In genomic region chr3:93466556-93466955, GRCm38 (mm10) we compare ENCODE assay signal across 23 mouse cellular contexts. TPM values are rescaled to one million over a fixed set of nuclear protein-coding genes. Genes with fewer than 3 reads are reported as not detected.
"Had no signal": no experiment of that assay in that cellular context is flagged by ENCODE, and none has a peak within 500 bp of the region (broad histone marks: within the 10 kb centered on the region; RNA-seq: fewer than 3 reads in every experiment).

No protein-coding gene starts in this region.

- H3K27me3 ChIP-seq: limb, embryonic 13.5 days; limb, embryonic 15.5 days; liver, embryonic 12.5 days; midbrain, embryonic 13.5 days; neural tube, embryonic 13.5 days; neural tube, embryonic 15.5 days; stomach, embryonic 15.5 days had no signal

- H3K4me2 ChIP-seq: limb, embryonic 13.5 days; limb, embryonic 15.5 days; liver, embryonic 12.5 days; midbrain, embryonic 11.5 days; midbrain, embryonic 13.5 days; neural tube, embryonic 13.5 days; neural tube, embryonic 15.5 days; stomach, embryonic 15.5 days had no signal

- H3K9me3 ChIP-seq: limb, embryonic 13.5 days; limb, embryonic 15.5 days; liver, embryonic 12.5 days; megakaryocyte, embryonic 14.5 days; midbrain, embryonic 13.5 days; neural tube, embryonic 13.5 days; neural tube, embryonic 15.5 days; stomach, embryonic 15.5 days had no signal

- H3K4me1 ChIP-seq: limb, embryonic 13.5 days; limb, embryonic 15.5 days; liver, embryonic 12.5 days; megakaryocyte, embryonic 14.5 days; midbrain, embryonic 13.5 days; neural tube, embryonic 13.5 days; neural tube, embryonic 15.5 days; stomach, embryonic 15.5 days had no signal

- H3K9ac ChIP-seq: limb, embryonic 13.5 days; limb, embryonic 15.5 days; liver, embryonic 12.5 days; liver, embryonic 14.5 days; midbrain, embryonic 13.5 days; neural tube, embryonic 13.5 days; neural tube, embryonic 15.5 days; stomach, embryonic 15.5 days had no signal

- H3K36me3 ChIP-seq: limb, embryonic 13.5 days; limb, embryonic 15.5 days; liver, embryonic 12.5 days; midbrain, embryonic 13.5 days; neural tube, embryonic 13.5 days; neural tube, embryonic 15.5 days; stomach, embryonic 15.5 days had no signal

- ATAC-seq: liver, embryonic 12.5 days; midbrain, embryonic 13.5 days; midbrain, embryonic 16.5 days had no signal

- H3K4me3 ChIP-seq: limb, embryonic 13.5 days; limb, embryonic 15.5 days; liver, embryonic 12.5 days; megakaryocyte, embryonic 14.5 days; midbrain, embryonic 13.5 days; myocyte; neural tube, embryonic 13.5 days; neural tube, embryonic 15.5 days; stomach, embryonic 15.5 days had no signal

- H3K27ac ChIP-seq: limb, embryonic 13.5 days; limb, embryonic 15.5 days; liver, embryonic 12.5 days; liver, embryonic 14.5 days; macrophage; midbrain, embryonic 13.5 days; neural tube, embryonic 13.5 days; neural tube, embryonic 15.5 days; stomach, embryonic 15.5 days; stomach, postnatal 0 days had no signal

- DNase-seq: right cerebral cortex, postnatal 14 days; thymus, adult 2 months; thymus, postnatal 25 days; thymus, postnatal 4 days had no signal

RNA-seq across cellular contexts. Expression of gene Tchhl1, which starts 2.0 kb away (rescaled TPM):
- polyA plus RNA-seq: limb, embryonic 13.5 days; limb, embryonic 15.5 days; liver, adult 2 months; liver, embryonic 12.5 days; liver, embryonic 14.5 days; liver, embryonic 16.5 days; macrophage; midbrain, embryonic 11.5 days; midbrain, embryonic 13.5 days; midbrain, embryonic 16.5 days; myocyte; neural tube, embryonic 11.5 days; neural tube, embryonic 13.5 days; neural tube, embryonic 15.5 days; spleen, adult 2 months; stomach, embryonic 15.5 days; stomach, postnatal 0 days; testis, adult 2 months; thymus, adult 2 months had no signal
